Mouse (Mus musculus): ENCODE data around the gene Ifnar2. TPM values are rescaled to one million over a fixed set of nuclear protein-coding genes. Genes with fewer than 3 reads are reported as not detected.

Ifnar2 gene
- polyA plus RNA-seq, 1 experiment from 2014 or later, result 40.4 TPM

DNA sequence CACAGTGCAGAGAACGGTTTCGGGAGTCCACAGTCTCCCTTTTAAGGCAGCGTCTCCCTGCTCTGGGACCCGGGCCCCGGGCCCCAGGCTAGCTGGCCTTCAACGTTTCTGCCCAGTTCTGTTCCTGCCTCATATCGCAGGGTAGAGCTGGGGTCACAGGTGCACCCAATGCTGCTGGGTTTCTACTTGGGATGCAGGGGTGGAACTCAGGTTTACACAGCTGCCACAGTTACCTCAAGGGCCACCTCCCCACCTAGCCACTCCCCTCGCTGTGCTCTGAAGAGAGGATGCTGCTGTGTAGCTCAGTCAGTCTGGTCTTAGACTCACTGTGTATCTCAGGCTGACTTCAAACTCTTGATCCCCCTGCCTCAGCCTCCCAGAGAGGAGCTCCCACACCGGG is 26.1 kb upstream of the Ifnar2 start:
- H3K9ac ChIP-seq, result no peak overlapping the region
- H3K4me2 ChIP-seq (replicated peaks), result no peak overlapping the region
- DNase-seq (ENCODE audit: low spot score) (no peak), ATAC-seq (ENCODE audit: low FRiP score) (no peak)
- WGBS, result 81% methylated on average over 9 of the region's 9 CpGs
- H3K27ac ChIP-seq, result no peak overlapping the region
- H3K9me3 ChIP-seq (ENCODE audit: control insufficient read depth, low read length), result no peaks in the 10 kb centered on the region
- no peaks in the 10 kb centered on the region for H3K4me1 ChIP-seq (replicated peaks; ENCODE audit: control insufficient read depth, insufficient read depth, low read length)
- H3K36me3 ChIP-seq (replicated peaks; ENCODE audit: control insufficient read depth, insufficient read depth), result no peaks in the 10 kb centered on the region
- no peak overlapping the region for H3K4me3 ChIP-seq (replicated peaks; ENCODE audit: low read length)
- H3K27me3 ChIP-seq (ENCODE audit: control insufficient read depth, insufficient read depth, low read length), result peaks cover 27% of the 10 kb centered on the region

DNA sequence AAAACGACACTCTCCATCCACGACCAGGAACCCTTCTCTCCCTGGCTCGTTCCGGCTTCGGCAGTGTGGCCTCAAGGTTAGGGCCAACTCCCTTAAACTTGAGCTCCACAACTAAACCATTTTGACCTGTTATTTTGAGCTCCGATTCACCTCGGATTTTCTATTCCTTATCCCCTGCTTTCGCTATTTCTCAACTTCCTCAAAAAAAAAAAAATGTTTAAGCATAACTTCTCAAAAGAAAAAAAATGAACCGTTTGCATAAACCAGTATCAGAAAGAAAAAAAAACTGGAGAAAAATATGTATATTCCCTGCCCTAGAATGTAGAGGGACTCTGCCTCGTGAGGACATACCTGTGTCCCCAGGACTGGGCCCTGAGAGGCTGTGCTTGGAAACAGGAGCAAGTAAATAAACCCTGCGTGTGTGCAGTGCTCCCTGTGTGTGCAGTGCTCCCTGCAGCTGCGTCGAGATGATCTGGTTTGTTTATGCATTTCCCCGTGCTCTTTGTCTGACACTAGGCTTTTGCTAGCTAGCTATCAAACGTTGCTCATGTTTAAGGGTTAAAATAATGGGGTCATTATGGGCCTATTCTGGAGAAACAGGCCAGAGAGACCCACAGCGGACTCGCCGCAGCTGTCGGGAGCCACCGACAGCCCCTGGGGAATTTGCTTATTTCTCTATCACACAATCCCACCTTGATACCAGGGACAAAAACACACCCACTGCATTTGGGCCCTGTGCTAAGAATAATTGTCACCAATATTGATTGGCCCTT is 24.9 kb upstream of the Ifnar2 start:
- no peaks in the 10 kb centered on the region for H3K36me3 ChIP-seq (replicated peaks; ENCODE audit: control insufficient read depth, insufficient read depth)
- H3K9ac ChIP-seq, result no peak overlapping the region
- no peaks in the 10 kb centered on the region for H3K4me1 ChIP-seq (replicated peaks; ENCODE audit: control insufficient read depth, insufficient read depth, low read length)
- no peak overlapping the region for H3K27ac ChIP-seq
- H3K9me3 ChIP-seq (ENCODE audit: control insufficient read depth, low read length), result no peaks in the 10 kb centered on the region
- no peak for ATAC-seq (ENCODE audit: low FRiP score)
- peaks cover 37% of the 10 kb centered on the region for H3K27me3 ChIP-seq (ENCODE audit: control insufficient read depth, insufficient read depth, low read length)
- peak; percentile 24 for DNase-seq (ENCODE audit: low spot score)
- H3K4me3 ChIP-seq (replicated peaks; ENCODE audit: low read length), result no peak overlapping the region
- WGBS, result 54% methylated on average over 20 of the region's 20 CpGs
- H3K4me2 ChIP-seq (replicated peaks), result 0 out of 2 replicates have a peak overlapping the region, but pooled peaks have one; percentile 10

DNA sequence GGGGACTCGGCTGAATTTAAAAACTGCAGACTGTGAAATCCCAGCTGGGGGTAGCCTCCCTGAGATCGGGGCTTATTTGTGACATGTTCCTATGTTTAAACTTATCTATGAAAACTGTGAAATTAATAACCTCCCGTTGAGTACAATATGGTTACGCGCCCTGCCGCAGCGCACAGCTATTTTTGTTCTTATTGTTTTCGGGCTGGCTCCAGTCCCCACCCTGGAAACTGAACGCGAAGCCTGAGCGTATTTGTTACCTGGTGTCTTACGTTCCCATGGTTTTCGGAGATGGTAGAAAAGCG is 24.4 kb upstream of the Ifnar2 start:
- DNase-seq (ENCODE audit: low spot score) (peak; percentile 28), ATAC-seq (ENCODE audit: low FRiP score) (no peak)
- Histone ChIP-seq H3K36me3 (replicated peaks; ENCODE audit: control insufficient read depth, insufficient read depth) (no peaks in the 10 kb centered on the region), H3K4me2 (replicated peaks) (0 out of 2 replicates have a peak overlapping the region, but pooled peaks have one; percentile 10), H3K9ac (no peak overlapping the region), H3K27me3 (ENCODE audit: control insufficient read depth, insufficient read depth, low read length) (peaks cover 42% of the 10 kb centered on the region), H3K4me1 (replicated peaks; ENCODE audit: control insufficient read depth, insufficient read depth, low read length) (no peaks in the 10 kb centered on the region), H3K4me3 (replicated peaks; ENCODE audit: low read length) (no peak overlapping the region), H3K9me3 (ENCODE audit: control insufficient read depth, low read length) (no peaks in the 10 kb centered on the region), H3K27ac (no peak overlapping the region)
- 34% methylated on average over 14 of the region's 14 CpGs for WGBS

DNA sequence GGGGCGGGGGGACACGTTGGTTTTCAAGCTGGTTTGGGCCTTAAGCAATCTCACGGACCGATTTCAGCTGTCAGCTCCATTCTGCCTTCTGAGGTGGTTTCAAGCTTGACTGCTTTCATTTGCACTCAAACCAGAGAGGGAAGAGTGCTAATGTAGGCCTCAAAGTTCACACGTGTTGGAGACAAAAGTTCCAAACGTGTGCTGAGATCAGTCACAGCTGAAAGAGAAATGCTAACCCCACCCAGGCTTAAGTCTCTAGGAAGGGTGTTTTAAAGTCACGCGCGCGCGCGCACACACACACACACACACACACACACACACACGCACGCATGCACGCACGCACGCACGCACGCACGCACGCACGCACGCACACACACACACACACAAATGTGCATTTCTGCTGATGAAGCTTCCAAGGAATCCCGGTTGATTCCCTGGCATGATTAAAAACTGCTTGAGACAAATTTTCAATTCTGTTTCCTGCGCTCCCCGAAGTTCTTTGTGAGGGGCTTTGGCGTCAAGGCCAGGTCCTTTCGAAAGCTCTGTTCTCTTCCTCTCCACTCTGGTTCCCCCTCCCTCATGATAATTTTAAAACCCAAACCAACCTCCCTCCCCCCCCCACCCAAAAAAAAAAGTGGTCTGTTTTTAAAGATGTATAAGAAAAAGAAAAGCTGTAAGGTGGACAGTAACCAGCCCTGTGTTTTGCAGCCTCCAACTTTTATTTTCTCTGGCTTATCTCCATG is 23.8 kb upstream of the Ifnar2 start:
- no peaks in the 10 kb centered on the region for H3K9me3 ChIP-seq (ENCODE audit: control insufficient read depth, low read length)
- no peak overlapping the region for H3K4me3 ChIP-seq (replicated peaks; ENCODE audit: low read length)
- peaks cover 48% of the 10 kb centered on the region for H3K27me3 ChIP-seq (ENCODE audit: control insufficient read depth, insufficient read depth, low read length)
- DNase-seq (ENCODE audit: low spot score) (peak; percentile 32), ATAC-seq (ENCODE audit: low FRiP score) (no peak)
- 69% methylated on average over 28 of the region's 28 CpGs for WGBS
- H3K9ac ChIP-seq, result no peak overlapping the region
- 0 out of 2 replicates have a peak overlapping the region, but pooled peaks have one; percentile 10 for H3K4me2 ChIP-seq (replicated peaks)
- no peaks in the 10 kb centered on the region for H3K4me1 ChIP-seq (replicated peaks; ENCODE audit: control insufficient read depth, insufficient read depth, low read length)
- no peak overlapping the region for H3K27ac ChIP-seq
- no peaks in the 10 kb centered on the region for H3K36me3 ChIP-seq (replicated peaks; ENCODE audit: control insufficient read depth, insufficient read depth)

DNA sequence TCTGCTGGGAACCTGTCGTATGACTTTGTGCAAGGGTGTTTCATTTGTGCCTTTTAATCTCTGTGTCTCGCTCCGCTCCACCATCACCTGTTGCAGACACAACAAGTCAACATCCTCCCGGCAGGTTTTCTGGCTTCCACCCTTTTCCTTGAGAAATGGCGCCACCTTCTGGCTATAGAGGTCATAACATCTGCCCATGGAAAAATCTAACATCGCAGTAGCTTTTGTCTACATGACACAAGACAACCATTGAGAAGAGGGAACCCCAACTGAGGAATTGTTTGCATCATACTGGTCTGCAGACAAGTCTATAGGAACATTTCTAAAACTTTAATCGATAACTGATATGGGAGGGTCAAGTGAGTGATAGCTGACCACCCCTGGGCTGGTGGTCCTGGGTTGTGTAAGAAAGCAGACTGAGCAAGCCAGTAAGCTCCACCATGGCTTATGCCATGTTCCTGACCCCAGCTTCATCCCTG is 20.5 kb upstream of the Ifnar2 start:
- no peak overlapping the region for H3K27ac ChIP-seq
- H3K27me3 ChIP-seq (ENCODE audit: control insufficient read depth, insufficient read depth, low read length), result peaks cover 50% of the 10 kb centered on the region
- H3K4me1 ChIP-seq (replicated peaks; ENCODE audit: control insufficient read depth, insufficient read depth, low read length), result no peaks in the 10 kb centered on the region
- H3K4me3 ChIP-seq (replicated peaks; ENCODE audit: low read length), result no peak overlapping the region
- 1% methylated on average over 7 of the region's 7 CpGs for WGBS
- H3K4me2 ChIP-seq (replicated peaks), result no peak overlapping the region
- DNase-seq (ENCODE audit: low spot score) (peak; percentile 92), ATAC-seq (ENCODE audit: low FRiP score) (peak; percentile 55; the same call in 1 of the 2 replicates)
- no peaks in the 10 kb centered on the region for H3K36me3 ChIP-seq (replicated peaks; ENCODE audit: control insufficient read depth, insufficient read depth)
- no peak overlapping the region for H3K9ac ChIP-seq
- H3K9me3 ChIP-seq (ENCODE audit: control insufficient read depth, low read length), result no peaks in the 10 kb centered on the region

DNA sequence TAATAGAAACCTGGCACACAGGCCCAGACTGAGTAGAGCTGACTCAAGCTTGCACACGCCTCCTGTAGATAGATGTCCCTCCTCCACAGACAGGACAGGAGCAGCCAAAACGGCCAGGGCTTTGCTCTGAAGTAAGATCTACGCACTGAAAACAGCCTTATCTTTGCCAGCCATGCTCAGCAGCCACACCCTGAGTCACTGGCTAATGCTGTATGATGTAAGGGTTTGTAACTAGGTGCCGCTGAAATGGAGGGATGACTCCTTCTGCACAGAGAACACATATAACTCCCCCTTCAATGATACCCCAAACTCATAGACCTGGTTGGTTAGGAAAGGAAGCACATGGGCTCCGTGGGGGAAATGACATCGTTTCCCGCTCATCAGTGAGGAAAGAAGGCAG is 19.8 kb upstream of the Ifnar2 start:
- H3K27me3 ChIP-seq (ENCODE audit: control insufficient read depth, insufficient read depth, low read length), result peaks cover 50% of the 10 kb centered on the region
- H3K9me3 ChIP-seq (ENCODE audit: control insufficient read depth, low read length), result no peaks in the 10 kb centered on the region
- H3K9ac ChIP-seq, result no peak overlapping the region
- 71% methylated on average over 7 of the region's 7 CpGs for WGBS
- H3K27ac ChIP-seq, result no peak overlapping the region
- DNase-seq (ENCODE audit: low spot score) (no peak), ATAC-seq (ENCODE audit: low FRiP score) (no peak)
- H3K36me3 ChIP-seq (replicated peaks; ENCODE audit: control insufficient read depth, insufficient read depth), result no peaks in the 10 kb centered on the region
- no peak overlapping the region for H3K4me3 ChIP-seq (replicated peaks; ENCODE audit: low read length)
- H3K4me2 ChIP-seq (replicated peaks), result no peak overlapping the region
- no peaks in the 10 kb centered on the region for H3K4me1 ChIP-seq (replicated peaks; ENCODE audit: control insufficient read depth, insufficient read depth, low read length)

DNA sequence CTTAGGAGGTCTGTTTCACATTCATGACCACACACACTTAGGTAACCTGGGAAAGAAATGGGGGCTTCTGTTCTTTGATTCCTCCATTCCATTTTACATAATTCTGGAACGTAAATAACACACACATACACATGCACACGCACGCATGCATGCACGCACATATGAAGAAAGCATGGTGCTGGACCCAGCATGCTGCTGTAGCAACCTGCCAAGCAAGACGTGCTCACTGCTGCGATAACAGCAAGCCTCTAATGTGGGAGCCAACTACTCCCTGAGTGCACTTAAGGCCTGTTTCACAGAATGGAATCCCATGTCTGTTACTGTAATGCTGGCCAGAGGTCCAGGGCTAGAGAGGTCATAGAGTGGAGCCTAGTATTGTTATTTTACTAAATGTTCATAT is 19.4 kb upstream of the Ifnar2 start:
- Histone ChIP-seq H3K4me3 (replicated peaks; ENCODE audit: low read length) (no peak overlapping the region), H3K4me2 (replicated peaks) (no peak overlapping the region), H3K36me3 (replicated peaks; ENCODE audit: control insufficient read depth, insufficient read depth) (no peaks in the 10 kb centered on the region), H3K4me1 (replicated peaks; ENCODE audit: control insufficient read depth, insufficient read depth, low read length) (no peaks in the 10 kb centered on the region), H3K27me3 (ENCODE audit: control insufficient read depth, insufficient read depth, low read length) (peaks cover 50% of the 10 kb centered on the region), H3K9ac (no peak overlapping the region), H3K27ac (no peak overlapping the region), H3K9me3 (ENCODE audit: control insufficient read depth, low read length) (no peaks in the 10 kb centered on the region)
- DNase-seq (ENCODE audit: low spot score) (no peak), ATAC-seq (ENCODE audit: low FRiP score) (no peak)
- 82% methylated on average over 6 of the region's 6 CpGs for WGBS

DNA sequence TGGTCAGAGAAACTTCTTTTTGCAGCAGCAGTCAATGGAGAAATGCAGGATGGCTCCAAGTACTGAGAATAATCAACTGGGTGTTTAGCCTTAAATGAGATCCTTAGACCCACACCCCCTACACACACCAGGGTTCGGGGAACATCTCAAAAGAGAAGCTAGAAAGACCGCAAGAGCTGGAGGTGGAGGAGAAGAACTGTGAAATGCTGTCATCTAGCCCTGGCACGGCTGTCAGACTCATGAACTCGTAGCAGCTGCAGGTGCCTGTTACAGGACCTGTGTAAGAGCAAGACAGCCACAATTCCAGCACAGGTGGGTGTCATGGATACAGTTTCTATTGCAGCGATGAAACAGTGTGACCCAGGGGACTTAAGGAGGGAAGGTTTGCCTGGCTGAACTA is 18.9 kb upstream of the Ifnar2 start:
- DNase-seq (ENCODE audit: low spot score) (no peak), ATAC-seq (ENCODE audit: low FRiP score) (no peak)
- Histone ChIP-seq H3K4me1 (replicated peaks; ENCODE audit: control insufficient read depth, insufficient read depth, low read length) (no peaks in the 10 kb centered on the region), H3K27ac (no peak overlapping the region), H3K27me3 (ENCODE audit: control insufficient read depth, insufficient read depth, low read length) (peaks cover 50% of the 10 kb centered on the region), H3K4me3 (replicated peaks; ENCODE audit: low read length) (no peak overlapping the region), H3K36me3 (replicated peaks; ENCODE audit: control insufficient read depth, insufficient read depth) (no peaks in the 10 kb centered on the region), H3K9ac (no peak overlapping the region), H3K4me2 (replicated peaks) (no peak overlapping the region), H3K9me3 (ENCODE audit: control insufficient read depth, low read length) (no peaks in the 10 kb centered on the region)
- 84% methylated on average over 5 of the region's 5 CpGs for WGBS

DNA sequence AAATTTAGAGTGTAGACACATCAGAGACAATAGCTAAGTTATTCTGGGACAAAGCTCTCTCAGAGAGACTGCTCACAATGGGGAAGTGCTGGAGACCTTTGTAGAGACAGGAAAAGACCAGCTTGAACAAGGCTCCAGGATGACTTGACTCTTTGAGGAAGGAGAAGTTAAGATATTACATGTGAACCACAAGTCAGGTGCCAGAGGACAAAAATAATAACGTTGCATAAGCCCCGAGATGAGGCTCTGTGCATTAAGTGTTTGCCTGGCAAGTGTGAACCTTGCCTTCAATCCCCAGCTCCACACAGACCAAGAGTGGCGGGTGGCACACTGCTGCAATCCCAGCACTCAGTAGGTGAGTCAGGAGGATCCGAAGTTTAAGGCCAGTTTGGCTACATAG is 18.0 kb upstream of the Ifnar2 start:
- H3K9ac ChIP-seq, result no peak overlapping the region
- no peaks in the 10 kb centered on the region for H3K9me3 ChIP-seq (ENCODE audit: control insufficient read depth, low read length)
- ATAC-seq (ENCODE audit: low FRiP score) (no peak), DNase-seq (ENCODE audit: low spot score) (no peak)
- H3K4me3 ChIP-seq (replicated peaks; ENCODE audit: low read length), result no peak overlapping the region
- peaks cover 45% of the 10 kb centered on the region for H3K27me3 ChIP-seq (ENCODE audit: control insufficient read depth, insufficient read depth, low read length)
- no peaks in the 10 kb centered on the region for H3K36me3 ChIP-seq (replicated peaks; ENCODE audit: control insufficient read depth, insufficient read depth)
- H3K4me1 ChIP-seq (replicated peaks; ENCODE audit: control insufficient read depth, insufficient read depth, low read length), result no peaks in the 10 kb centered on the region
- H3K4me2 ChIP-seq (replicated peaks), result no peak overlapping the region
- H3K27ac ChIP-seq, result no peak overlapping the region
- 81% methylated on average over 4 of the region's 4 CpGs for WGBS
